Mouse (Mus musculus): ENCODE results near the gene Abcc9. TPM values are rescaled to one million over a fixed set of nuclear protein-coding genes. Genes with fewer than 3 reads are reported as not detected.
"Not testable (repeated sequence)": the region's sequence is repeated elsewhere in the genome, so short reads cannot be mapped to it uniquely, and the experiment has no call there.

Gene Abcc9
- polyA plus RNA-seq, 1 experiment from 2014 or later = 3.1 TPM

DNA sequence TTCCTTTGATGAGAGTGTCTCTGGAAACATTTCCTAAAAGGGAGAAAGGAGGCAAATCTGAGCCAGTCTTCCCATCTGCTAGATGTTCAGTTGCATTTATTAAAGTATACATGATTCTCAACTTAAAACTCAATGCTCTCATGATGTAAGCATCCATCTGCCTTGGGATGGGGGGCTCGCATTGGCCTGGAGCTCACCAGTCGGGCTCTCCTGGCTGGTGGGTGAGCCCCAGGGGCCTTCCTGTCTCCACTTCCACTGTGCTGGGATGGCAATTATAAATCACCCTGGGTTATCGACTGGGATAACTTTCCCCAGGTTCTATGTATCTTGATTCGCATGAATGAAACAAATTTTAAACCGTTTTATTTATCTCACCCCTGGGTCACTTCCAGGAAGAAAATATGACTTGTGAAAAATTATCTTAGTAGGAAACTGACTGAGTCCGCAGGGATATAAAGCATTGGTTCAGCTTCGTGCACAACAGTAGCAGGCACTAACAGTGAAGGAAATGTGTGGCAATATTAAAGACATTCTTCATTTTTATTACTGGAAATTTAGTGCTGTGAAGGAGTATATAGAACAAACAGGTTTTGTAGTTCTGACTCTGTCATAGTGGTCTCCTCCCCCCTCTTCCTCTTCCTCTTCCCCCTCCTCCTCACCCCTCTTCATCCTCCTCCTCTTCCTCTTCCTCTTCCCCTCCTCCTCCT lies 19.0 kb downstream of the Abcc9 start:
- Histone ChIP-seq H3K9ac (ENCODE audit: low read depth, low read length) (no peak overlapping the region), H3K36me3 (ENCODE audit: control insufficient read depth, insufficient read depth, low read length) (no peaks in the 10 kb centered on the region), H3K9me3 (replicated peaks; ENCODE audit: control insufficient read depth, low read length, poor library complexity, severe bottlenecking) (no peaks in the 10 kb centered on the region), H3K27ac (ENCODE audit: low read length) (no peak overlapping the region), H3K4me2 (ENCODE audit: low read length) (no peak overlapping the region), H3K27me3 (ENCODE audit: control insufficient read depth, insufficient read depth, low read depth, low read length) (no peaks in the 10 kb centered on the region), H3K4me3 (ENCODE audit: low read depth, low read length) (no peak overlapping the region), H3K4me1 (ENCODE audit: control insufficient read depth, insufficient read depth, low read length) (no peaks in the 10 kb centered on the region)
- 82% methylated on average over 7 of the region's 7 CpGs for WGBS
- no peak for ATAC-seq

DNA sequence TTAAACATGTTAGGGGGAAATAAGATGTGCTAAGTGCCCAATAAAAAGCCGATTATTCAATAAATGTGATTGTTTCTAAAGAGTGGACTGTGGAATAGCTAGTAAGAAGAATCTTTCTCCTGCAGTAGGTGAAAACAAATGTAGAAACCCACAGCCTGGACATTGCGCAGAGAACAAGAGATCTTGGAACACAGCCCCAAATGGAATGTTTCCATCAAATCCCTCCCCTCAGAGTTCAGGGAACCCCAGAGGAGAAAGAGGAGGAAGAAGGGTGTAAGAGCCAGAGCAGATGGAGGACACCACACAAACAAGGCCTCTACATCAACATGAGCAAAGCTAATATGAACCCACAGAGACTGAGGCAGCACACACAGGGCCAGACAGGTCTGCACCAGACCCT lies 32.1 kb downstream of the Abcc9 start:
- Histone ChIP-seq H3K4me1 (ENCODE audit: control insufficient read depth, insufficient read depth, low read length) (no peaks in the 10 kb centered on the region), H3K9ac (ENCODE audit: low read depth, low read length) (no peak overlapping the region), H3K4me3 (ENCODE audit: low read depth, low read length) (no peak overlapping the region), H3K27ac (ENCODE audit: low read length) (no peak overlapping the region), H3K4me2 (ENCODE audit: low read length) (no peak overlapping the region), H3K27me3 (ENCODE audit: control insufficient read depth, insufficient read depth, low read depth, low read length) (no peaks in the 10 kb centered on the region), H3K36me3 (ENCODE audit: control insufficient read depth, insufficient read depth, low read length) (no peaks in the 10 kb centered on the region), H3K9me3 (replicated peaks; ENCODE audit: control insufficient read depth, low read length, poor library complexity, severe bottlenecking) (no peaks in the 10 kb centered on the region)
- no peak for ATAC-seq
- WGBS = 97% methylated on average over 2 of the region's 2 CpGs

DNA sequence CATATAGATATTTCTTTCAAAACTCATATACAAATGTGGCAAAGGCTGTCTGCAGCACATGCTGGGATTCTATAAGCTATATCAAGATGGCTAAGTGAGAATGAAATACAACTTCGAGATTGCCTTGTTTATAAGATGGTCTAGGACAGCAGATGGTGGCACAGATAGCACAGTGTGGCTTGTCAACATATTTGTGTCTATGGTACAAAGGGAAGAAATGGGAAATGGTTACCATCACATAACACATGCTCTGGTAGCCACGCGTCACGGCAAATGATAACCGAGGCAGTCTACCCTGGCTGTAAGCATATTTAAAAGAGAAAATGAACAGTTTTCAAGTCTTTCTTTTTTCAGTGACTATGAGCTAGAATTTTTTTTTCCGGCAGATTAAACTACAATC lies 32.8 kb downstream of the Abcc9 start:
- Histone ChIP-seq H3K4me1 (ENCODE audit: control insufficient read depth, insufficient read depth, low read length) (no peaks in the 10 kb centered on the region), H3K4me3 (ENCODE audit: low read depth, low read length) (no peak overlapping the region), H3K36me3 (ENCODE audit: control insufficient read depth, insufficient read depth, low read length) (no peaks in the 10 kb centered on the region), H3K9me3 (replicated peaks; ENCODE audit: control insufficient read depth, low read length, poor library complexity, severe bottlenecking) (no peaks in the 10 kb centered on the region), H3K27me3 (ENCODE audit: control insufficient read depth, insufficient read depth, low read depth, low read length) (no peaks in the 10 kb centered on the region), H3K9ac (ENCODE audit: low read depth, low read length) (no peak overlapping the region), H3K4me2 (ENCODE audit: low read length) (no peak overlapping the region), H3K27ac (ENCODE audit: low read length) (no peak overlapping the region)
- no peak for ATAC-seq
- WGBS = 97% methylated on average over 6 of the region's 6 CpGs

DNA sequence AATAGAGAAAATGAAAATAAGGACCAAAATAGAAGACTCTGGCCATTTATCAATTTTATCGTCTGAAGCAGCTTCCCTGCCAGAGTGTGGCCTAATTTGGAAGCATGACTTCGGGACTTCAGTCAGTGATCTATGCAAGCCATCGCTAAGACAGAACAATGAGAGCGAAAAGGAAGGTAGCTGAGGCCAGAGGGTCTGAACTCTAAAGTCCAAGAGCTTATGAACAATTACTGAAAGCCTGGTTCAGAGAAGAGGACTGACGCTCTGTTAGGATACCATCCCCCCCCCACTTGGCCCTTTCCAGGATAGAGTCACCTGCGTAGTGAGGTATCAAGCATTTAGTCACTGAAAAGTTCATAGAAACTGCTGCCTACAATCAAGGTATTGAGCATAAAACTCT lies 33.3 kb downstream of the Abcc9 start:
- no peak overlapping the region for H3K4me3 ChIP-seq (ENCODE audit: low read depth, low read length)
- no peaks in the 10 kb centered on the region for H3K4me1 ChIP-seq (ENCODE audit: control insufficient read depth, insufficient read depth, low read length)
- no peak overlapping the region for H3K4me2 ChIP-seq (ENCODE audit: low read length)
- no peaks in the 10 kb centered on the region for H3K27me3 ChIP-seq (ENCODE audit: control insufficient read depth, insufficient read depth, low read depth, low read length)
- 88% methylated on average over 6 of the region's 6 CpGs for WGBS
- no peak overlapping the region for H3K27ac ChIP-seq (ENCODE audit: low read length)
- no peak for ATAC-seq
- H3K9ac ChIP-seq (ENCODE audit: low read depth, low read length) = no peak overlapping the region
- H3K9me3 ChIP-seq (replicated peaks; ENCODE audit: control insufficient read depth, low read length, poor library complexity, severe bottlenecking) = no peaks in the 10 kb centered on the region
- no peaks in the 10 kb centered on the region for H3K36me3 ChIP-seq (ENCODE audit: control insufficient read depth, insufficient read depth, low read length)

DNA sequence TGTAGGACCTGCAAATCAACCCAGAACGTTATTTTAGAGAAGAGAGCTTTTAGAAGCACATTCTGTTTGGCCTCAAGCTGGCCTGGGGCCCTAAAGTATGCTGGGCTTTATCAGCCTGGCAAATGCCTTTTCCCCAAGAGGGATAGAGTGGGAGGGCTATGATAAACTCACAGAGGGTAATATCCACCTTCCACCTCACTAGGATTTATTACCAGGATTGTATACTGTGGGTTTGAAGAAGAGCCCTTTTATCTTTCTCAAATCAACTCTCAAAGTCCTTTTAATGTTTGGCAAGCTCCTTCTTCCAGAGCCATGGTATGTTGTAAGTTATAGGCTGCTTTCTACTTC lies 33.7 kb downstream of the Abcc9 start:
- no peaks in the 10 kb centered on the region for H3K9me3 ChIP-seq (replicated peaks; ENCODE audit: control insufficient read depth, low read length, poor library complexity, severe bottlenecking)
- H3K36me3 ChIP-seq (ENCODE audit: control insufficient read depth, insufficient read depth, low read length) = no peaks in the 10 kb centered on the region
- no peak for ATAC-seq
- no peak overlapping the region for H3K27ac ChIP-seq (ENCODE audit: low read length)
- no peak overlapping the region for H3K4me3 ChIP-seq (ENCODE audit: low read depth, low read length)
- no peaks in the 10 kb centered on the region for H3K4me1 ChIP-seq (ENCODE audit: control insufficient read depth, insufficient read depth, low read length)
- no peak overlapping the region for H3K4me2 ChIP-seq (ENCODE audit: low read length)
- WGBS = 61% methylated on average over 1 of the region's 1 CpGs
- H3K9ac ChIP-seq (ENCODE audit: low read depth, low read length) = no peak overlapping the region
- H3K27me3 ChIP-seq (ENCODE audit: control insufficient read depth, insufficient read depth, low read depth, low read length) = no peaks in the 10 kb centered on the region

DNA sequence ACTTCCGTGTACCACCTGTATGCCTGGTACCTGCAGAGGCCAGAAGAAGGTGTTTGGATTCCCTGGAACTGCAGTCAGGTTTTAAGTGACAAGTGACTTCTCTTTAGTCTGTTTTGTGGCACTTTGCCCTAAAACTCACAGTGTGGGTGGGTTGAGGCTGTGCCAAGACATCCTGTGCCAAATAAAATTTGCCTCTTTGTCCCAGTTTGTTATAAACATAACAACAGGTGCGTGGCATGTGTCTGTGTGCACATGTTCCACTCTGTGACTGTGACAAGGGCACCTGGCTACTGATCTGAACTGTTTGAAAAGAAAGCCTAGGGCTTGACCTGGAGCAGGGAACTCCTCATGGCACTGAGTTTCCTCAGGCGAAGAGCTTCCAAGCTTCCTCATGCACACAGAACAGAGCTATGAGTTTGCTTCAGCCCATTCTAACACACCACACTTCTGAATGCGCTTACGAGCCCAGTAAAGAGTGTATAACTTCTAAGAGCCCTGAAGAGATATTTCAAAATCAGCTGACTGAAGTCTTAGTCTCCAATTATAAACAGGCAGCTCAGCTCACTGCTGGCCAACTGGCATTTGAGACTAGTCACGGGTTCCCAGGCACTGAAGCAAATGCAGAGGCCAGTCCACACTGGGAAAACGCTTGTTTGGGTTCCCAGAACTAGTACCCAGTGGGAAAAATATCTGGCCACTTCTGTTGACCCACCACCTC lies 34.3 kb downstream of the Abcc9 start:
- H3K4me3 ChIP-seq (ENCODE audit: low read depth, low read length) = no peak overlapping the region
- no peaks in the 10 kb centered on the region for H3K36me3 ChIP-seq (ENCODE audit: control insufficient read depth, insufficient read depth, low read length)
- H3K4me1 ChIP-seq (ENCODE audit: control insufficient read depth, insufficient read depth, low read length) = no peaks in the 10 kb centered on the region
- H3K27me3 ChIP-seq (ENCODE audit: control insufficient read depth, insufficient read depth, low read depth, low read length) = no peaks in the 10 kb centered on the region
- 90% methylated on average over 7 of the region's 7 CpGs for WGBS
- no peak for ATAC-seq
- H3K9ac ChIP-seq (ENCODE audit: low read depth, low read length) = no peak overlapping the region
- no peaks in the 10 kb centered on the region for H3K9me3 ChIP-seq (replicated peaks; ENCODE audit: control insufficient read depth, low read length, poor library complexity, severe bottlenecking)
- no peak overlapping the region for H3K27ac ChIP-seq (ENCODE audit: low read length)
- H3K4me2 ChIP-seq (ENCODE audit: low read length) = no peak overlapping the region

DNA sequence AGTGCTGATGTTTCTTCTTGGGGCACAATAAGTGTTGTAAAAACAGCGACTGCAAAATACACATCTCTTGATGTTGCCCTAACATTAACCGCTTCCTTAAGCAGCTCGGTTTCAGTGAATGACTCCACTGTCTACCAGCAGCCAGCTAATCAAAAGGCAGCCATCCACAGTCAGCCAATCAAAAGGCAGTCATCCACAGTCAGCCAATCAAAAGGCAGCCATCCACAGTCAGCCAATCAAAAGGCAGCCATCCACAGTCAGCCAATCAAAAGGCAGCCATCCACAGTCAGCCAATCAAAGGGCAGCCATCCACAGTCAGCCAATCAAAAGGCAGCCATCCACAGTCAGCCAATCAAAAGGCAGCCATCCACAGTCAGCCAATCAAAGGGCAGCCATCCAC lies 40.1 kb downstream of the Abcc9 start:
- not testable (repeated sequence) for H3K36me3 ChIP-seq (ENCODE audit: control insufficient read depth, insufficient read depth, low read length); H3K27ac ChIP-seq (ENCODE audit: low read length); H3K4me2 ChIP-seq (ENCODE audit: low read length); H3K9me3 ChIP-seq (replicated peaks; ENCODE audit: control insufficient read depth, low read length, poor library complexity, severe bottlenecking); H3K4me1 ChIP-seq (ENCODE audit: control insufficient read depth, insufficient read depth, low read length); H3K9ac ChIP-seq (ENCODE audit: low read depth, low read length); H3K27me3 ChIP-seq (ENCODE audit: control insufficient read depth, insufficient read depth, low read depth, low read length); H3K4me3 ChIP-seq (ENCODE audit: low read depth, low read length); ATAC-seq
- WGBS = 94% methylated on average over 3 of the region's 3 CpGs

DNA sequence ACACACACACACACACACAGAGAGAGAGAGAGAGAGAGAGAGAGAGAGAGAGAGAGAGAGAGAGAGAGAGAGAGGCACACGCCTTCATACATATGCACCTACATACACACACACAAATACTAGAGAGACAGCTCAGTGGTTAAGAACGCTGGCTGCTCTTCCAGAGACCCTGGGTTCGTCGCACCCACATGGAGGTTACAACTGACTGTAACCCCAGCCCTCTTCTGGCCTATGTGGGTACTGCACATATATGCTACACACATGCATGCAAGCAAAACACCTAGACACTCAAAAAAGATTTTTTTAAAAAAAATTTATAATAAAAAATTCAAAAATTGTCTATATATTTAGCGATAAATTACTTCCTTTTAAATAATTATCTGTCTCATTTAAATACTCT lies 43.1 kb downstream of the Abcc9 start:
- Histone ChIP-seq H3K4me1 (ENCODE audit: control insufficient read depth, insufficient read depth, low read length) (no peaks in the 10 kb centered on the region), H3K4me3 (ENCODE audit: low read depth, low read length) (no peak overlapping the region), H3K27ac (ENCODE audit: low read length) (no peak overlapping the region), H3K9ac (ENCODE audit: low read depth, low read length) (no peak overlapping the region), H3K9me3 (replicated peaks; ENCODE audit: control insufficient read depth, low read length, poor library complexity, severe bottlenecking) (no peaks in the 10 kb centered on the region), H3K36me3 (ENCODE audit: control insufficient read depth, insufficient read depth, low read length) (no peaks in the 10 kb centered on the region), H3K4me2 (ENCODE audit: low read length) (no peak overlapping the region), H3K27me3 (ENCODE audit: control insufficient read depth, insufficient read depth, low read depth, low read length) (no peaks in the 10 kb centered on the region)
- no peak for ATAC-seq
- WGBS = 56% methylated on average over 5 of the region's 5 CpGs

DNA sequence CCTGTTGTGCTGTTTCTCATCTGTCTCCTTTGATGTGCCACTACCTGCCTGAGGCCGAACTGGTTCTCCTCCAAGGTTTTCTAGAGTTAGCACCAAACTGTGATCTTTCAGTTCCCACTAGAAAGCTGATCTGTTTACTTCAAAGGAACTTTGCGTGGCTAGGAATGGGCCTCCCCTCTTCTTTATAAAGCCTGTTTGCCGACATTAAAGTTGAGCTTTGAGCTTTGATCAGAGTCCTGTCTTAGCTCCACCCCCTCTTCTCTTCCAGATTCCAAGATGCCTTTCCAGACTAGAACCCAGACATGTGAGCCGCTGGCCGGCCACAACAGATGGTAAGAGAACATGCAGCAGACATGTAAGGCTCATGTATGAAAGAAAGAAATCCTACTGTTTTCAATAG lies 47.6 kb downstream of the Abcc9 start:
- H3K36me3 ChIP-seq (ENCODE audit: control insufficient read depth, insufficient read depth, low read length) = no peaks in the 10 kb centered on the region
- H3K27me3 ChIP-seq (ENCODE audit: control insufficient read depth, insufficient read depth, low read depth, low read length) = no peaks in the 10 kb centered on the region
- WGBS = 51% methylated on average over 5 of the region's 5 CpGs
- H3K27ac ChIP-seq (ENCODE audit: low read length) = no peak overlapping the region
- H3K9ac ChIP-seq (ENCODE audit: low read depth, low read length) = no peak overlapping the region
- H3K4me2 ChIP-seq (ENCODE audit: low read length) = no peak overlapping the region
- no peak for ATAC-seq
- H3K9me3 ChIP-seq (replicated peaks; ENCODE audit: control insufficient read depth, low read length, poor library complexity, severe bottlenecking) = no peaks in the 10 kb centered on the region
- no peaks in the 10 kb centered on the region for H3K4me1 ChIP-seq (ENCODE audit: control insufficient read depth, insufficient read depth, low read length)
- H3K4me3 ChIP-seq (ENCODE audit: low read depth, low read length) = no peak overlapping the region

Data from midbrain, embryonic 16.5 days (tissue).